Mouse (Mus musculus): ENCODE results near the gene Hivep2.

- TF ChIP-seq CTCF (IDR thresholded peaks at IDR 0.05; ENCODE audit: control insufficient read depth, insufficient read depth, low read length): no peak
- TF ChIP-seq POLR2A (IDR thresholded peaks at IDR 0.05; ENCODE audit: borderline replicate concordance, control insufficient read depth, low read depth, low read length): no peak
Measured at GRCm38 (mm10) chr10:13993411-13993810, 27.5 kb downstream of the Hivep2 start.
